Mouse (Mus musculus): ENCODE data around the gene Prss12. TPM values are rescaled to one million over a fixed set of nuclear protein-coding genes. Genes with fewer than 3 reads are reported as not detected.
A peak's percentile ranks its signal among the peaks of the same experiment; 100 is the strongest.

The Prss12 gene
- total RNA-seq, 2 experiments from 2014 or later, result 15.7 to 17.9 TPM

DNA sequence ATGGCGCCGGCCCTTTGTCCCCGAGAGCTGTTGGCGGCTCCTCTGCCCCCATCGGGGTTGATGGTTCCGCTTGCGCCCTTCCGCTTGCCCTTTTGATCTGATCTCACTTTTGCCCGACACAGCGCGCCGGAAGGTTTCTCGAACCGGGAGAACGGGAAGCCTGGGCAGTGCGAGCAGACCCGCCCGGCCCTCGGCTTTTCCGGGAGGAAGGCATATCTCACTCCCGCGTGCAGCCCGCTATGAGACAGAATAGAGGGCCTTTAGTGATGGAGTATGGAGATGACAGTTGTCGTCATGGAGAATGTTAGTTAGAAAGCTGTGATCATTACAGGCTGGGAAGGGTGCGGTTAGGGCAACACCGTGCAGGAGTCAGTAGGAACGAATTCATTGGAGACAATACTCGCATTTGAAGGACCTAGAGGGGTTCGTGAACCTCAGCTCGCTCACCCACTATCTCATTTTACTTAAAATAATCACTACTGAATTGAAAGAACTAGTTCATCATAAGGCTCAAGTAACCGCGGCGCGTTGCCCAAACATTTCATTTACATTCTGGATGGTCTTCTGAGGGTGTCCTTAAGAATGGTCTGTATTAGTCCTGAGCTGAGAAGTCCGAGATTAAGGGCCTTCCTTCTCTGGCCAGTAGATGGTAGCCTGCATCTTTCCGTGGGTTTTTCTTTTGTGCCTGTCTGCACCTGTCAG, 62.1 kb downstream of the Prss12 start:
- H3K27ac ChIP-seq, result peak overlapping the region; percentile 96
- peak overlapping the region; percentile 92 for H3K4me3 ChIP-seq
- intact Hi-C loops (cut with DNase I), result loop anchor here (1.0 to 5.0 kb wide), 3 partner anchors 62 to 137 kb away; partner anchors contain the start of genes Mettl14 and Prss12
- TF ChIP-seq CTCF (IDR thresholded peaks at IDR 0.05), result peak; percentile 32
- DNase-seq (ENCODE audit: extremely low spot score in 1 of 2, low spot score in 2 of 2), result no peak

DNA sequence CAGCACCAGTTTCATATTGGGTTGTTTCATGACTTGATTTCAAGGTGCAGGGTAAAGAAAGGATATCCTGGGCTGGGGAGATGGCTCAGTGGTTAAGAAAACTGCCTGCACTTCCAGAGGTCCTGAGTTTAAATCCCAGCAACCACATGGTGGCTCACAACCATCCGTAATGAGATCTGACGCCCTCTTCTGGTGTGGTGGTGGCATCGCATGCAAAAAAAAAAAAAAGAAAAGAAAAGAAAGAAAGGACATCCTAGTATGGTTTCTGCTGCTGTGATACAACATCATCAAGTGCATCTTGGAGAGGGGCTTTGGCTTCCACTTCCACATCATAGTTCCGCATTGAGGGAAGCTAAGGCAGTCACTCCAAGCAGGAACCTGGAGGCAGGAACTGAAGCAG, 65.1 kb downstream of the Prss12 start:
- TF ChIP-seq CTCF (IDR thresholded peaks at IDR 0.05), result no peak; the same call in 1 of the 2 replicates
- Histone ChIP-seq H3K4me3 (no peak overlapping the region), H3K27ac (no peak overlapping the region)
- DNase-seq (ENCODE audit: extremely low spot score in 1 of 2, low spot score in 2 of 2), result no peak
- intact Hi-C loops (cut with DNase I), result loop anchor here (10.0 kb wide), 1 partner anchor 243 kb away; no protein-coding TSS in a partner anchor

DNA sequence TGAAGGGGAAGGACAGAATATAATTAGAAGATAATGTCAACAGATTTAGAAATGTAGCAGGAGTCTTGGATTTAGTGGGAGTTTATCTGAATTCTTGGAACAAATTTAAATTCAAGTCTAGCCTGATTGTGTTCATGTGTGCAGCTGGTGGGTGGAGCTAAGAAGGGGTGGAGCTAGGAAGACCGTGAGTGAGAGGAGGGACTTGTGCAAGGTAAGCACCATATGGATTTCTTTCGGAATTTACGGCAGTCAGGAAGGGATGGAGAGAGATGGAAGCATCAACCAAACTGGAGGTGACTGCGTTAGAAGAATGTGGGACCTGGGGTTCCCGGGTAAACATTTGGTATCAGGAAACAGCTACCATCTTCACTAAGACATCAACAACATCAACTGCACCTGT, 68.2 kb downstream of the Prss12 start:
- no peak for DNase-seq (ENCODE audit: extremely low spot score in 1 of 2, low spot score in 2 of 2)
- no peak for TF ChIP-seq CTCF (IDR thresholded peaks at IDR 0.05)
- H3K4me3 ChIP-seq, result no peak overlapping the region
- no peak overlapping the region for H3K27ac ChIP-seq
- intact Hi-C loops (cut with DNase I), result loop anchor here (2.0 to 10.0 kb wide), 3 partner anchors 240 to 1072 kb away; no protein-coding TSS in a partner anchor

DNA sequence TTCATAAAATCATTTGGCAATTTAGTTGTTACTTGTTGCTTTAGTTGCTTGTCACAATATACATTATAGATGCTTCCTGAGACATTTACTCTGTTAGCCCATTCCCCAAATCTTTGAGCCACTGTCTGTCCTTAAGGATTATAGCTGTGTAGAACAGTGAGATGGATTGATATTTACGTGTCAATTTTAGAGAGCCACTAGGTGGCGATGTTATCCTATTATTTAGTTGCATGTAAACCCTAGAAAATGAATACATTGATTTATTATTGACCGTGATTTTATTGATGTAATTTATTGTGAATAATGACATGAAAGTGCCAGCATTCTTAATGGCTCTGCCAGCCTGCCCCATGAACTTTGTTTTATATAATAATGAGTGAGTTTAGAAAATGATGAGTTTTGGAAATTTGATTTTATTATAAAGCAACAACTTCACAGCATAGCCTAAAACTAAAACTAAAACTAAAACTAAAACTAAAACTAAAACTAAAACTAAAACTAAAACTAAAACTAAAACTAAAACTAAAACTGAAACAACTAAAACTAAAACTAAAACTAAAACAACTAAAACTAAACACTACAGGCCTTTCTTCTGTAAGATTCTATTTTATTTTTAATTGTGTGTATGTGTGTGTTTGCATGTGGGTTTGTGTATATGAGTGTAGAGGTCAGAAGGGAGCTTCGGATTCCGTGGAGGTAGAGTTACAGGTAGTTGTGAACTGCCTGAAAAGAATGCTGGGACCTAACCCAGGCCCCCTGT, 69.1 kb downstream of the Prss12 start:
- DNase-seq (ENCODE audit: extremely low spot score in 1 of 2, low spot score in 2 of 2), result peak; percentile 26 to 35
- TF ChIP-seq CTCF (IDR thresholded peaks at IDR 0.05), result peak; percentile 81
- intact Hi-C loops (cut with DNase I), result loop anchor here (1.0 to 10.0 kb wide), 4 partner anchors 239 to 1071 kb away; no protein-coding TSS in a partner anchor

DNA sequence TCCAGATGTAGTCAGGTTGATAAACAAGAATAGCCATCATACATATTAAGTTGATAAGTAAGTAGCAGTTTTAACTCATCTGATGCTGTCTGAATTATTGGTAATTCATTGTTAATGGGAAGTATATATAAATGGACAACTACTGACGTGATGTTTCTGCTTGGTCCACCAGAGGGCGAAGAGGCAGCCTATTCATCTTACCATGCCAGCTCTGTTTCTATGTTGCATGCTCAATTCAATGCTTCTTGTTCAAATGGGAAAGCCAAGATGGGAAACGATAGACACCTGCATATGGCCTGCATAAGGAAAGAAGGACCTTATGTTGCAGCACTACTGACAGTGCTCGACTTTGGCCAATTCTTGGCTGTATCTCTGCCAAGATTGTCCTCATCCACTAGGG, 70.1 kb downstream of the Prss12 start:
- no peak overlapping the region for H3K27ac ChIP-seq
- peak; percentile 78 for TF ChIP-seq CTCF (IDR thresholded peaks at IDR 0.05)
- DNase-seq (ENCODE audit: extremely low spot score in 1 of 2, low spot score in 2 of 2), result peak; percentile 39 to 44
- intact Hi-C loops (cut with DNase I), result loop anchor here (1.0 to 10.0 kb wide), 3 partner anchors 238 to 759 kb away; no protein-coding TSS in a partner anchor
- no peak overlapping the region for H3K4me3 ChIP-seq

More for the DNA sequence above, 69.1 kb downstream of the Prss12 start:
- Histone ChIP-seq H3K27ac (no peak overlapping the region), H3K4me3 (no peak overlapping the region)

DNA sequence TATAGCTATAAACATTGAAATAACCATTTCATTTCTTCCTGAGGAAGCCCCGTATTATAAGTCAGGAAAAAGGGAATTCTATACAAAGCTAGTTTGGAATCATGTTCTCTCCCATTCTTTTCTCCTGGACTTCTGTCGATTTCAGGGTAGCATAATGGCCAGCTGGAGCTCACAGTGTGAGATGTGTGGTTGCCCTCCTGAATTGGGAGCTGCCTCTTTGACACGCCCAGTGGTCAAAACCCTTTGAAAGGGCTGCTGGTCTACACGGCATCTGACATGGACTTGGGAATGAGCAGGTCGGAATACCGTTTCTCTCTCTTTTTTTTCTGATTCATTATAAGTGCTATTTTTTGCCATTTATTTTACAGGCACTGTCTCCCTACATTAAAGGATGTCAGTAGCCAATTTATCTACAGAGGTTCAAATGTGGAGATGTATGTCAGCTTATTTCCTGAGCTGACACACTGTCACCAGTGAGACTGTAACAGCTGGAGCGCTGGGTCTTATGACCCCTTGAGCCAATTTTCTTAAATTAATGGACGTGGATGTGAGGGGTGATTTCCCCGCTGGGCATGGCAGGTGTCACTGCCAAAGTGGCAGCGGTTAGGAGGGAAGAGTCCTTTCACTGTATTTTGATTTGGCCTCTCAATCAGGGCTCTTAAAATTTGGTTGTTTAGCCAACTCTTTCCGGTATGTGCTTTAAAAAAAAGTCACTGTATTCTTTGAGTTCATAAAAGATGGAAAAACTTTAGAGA, 79.8 kb downstream of the Prss12 start:
- intact Hi-C loops (cut with DNase I), result no loop called here
- Histone ChIP-seq H3K4me3 (no peak overlapping the region), H3K27ac (no peak overlapping the region)
- TF ChIP-seq CTCF (IDR thresholded peaks at IDR 0.05), result no peak
- no peak for DNase-seq (ENCODE audit: extremely low spot score in 1 of 2, low spot score in 2 of 2)

DNA sequence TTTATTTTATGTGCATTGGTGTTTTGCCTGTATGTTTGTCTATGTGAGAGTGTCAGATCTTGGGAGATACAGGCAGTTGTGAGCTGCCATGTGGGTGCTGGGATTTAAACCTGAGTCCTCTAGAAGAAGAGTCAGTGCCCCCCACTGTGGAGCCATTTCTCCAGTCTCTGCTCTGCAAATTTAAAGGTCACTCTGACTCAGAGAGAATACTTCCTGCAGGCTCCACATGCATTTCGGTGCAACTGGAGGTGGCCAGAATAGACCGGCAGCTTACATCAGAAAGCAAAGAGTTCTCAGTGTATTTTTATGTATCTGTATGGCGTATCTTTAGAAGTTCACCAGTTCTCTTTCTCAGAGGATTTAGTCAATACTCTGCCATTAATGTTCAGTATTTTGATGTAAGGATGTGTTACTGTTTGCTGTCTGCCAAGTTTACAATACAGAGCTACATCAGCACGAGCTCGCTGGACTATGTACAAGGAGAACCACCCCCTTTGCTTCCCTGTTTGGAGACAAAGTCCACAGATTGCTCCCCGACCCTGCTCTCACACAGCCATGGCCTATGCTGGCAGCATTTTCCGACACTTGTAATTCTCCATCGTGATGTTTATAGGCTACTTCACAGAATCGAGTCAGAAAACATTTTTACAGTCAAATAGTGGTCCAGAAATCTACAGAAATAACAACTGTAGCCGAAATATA, 81.2 kb downstream of the Prss12 start:
- H3K27ac ChIP-seq, result no peak overlapping the region
- no peak for TF ChIP-seq CTCF (IDR thresholded peaks at IDR 0.05)
- intact Hi-C loops (cut with DNase I), result no loop called here

DNA sequence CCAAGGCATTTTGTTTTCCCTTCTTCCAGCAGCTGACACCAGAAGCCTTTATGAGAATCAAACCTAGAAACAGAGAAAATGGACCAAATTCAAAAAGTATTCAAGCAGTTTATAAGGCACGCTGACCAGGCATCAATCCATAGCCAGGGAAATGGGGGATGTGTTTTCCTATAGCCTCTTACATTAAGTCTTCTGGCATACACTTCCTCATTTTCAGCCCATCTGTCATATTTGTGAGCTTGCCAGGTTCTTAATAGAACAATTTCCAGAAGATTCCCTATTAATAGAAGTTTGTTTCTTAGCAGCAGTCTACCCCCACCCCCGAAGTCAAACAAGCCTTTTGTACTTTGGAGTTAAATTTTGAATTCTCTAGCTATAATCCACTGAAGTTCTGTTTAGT, 84.4 kb downstream of the Prss12 start:
- no peak for TF ChIP-seq CTCF (IDR thresholded peaks at IDR 0.05)
- no peak for DNase-seq (ENCODE audit: extremely low spot score in 1 of 2, low spot score in 2 of 2)
- Histone ChIP-seq H3K27ac (no peak overlapping the region), H3K4me3 (no peak overlapping the region)
- intact Hi-C loops (cut with DNase I), result no loop called here

More for the DNA sequence above, 81.2 kb downstream of the Prss12 start:
- no peak for DNase-seq (ENCODE audit: extremely low spot score in 1 of 2, low spot score in 2 of 2)
- no peak overlapping the region for H3K4me3 ChIP-seq

DNA sequence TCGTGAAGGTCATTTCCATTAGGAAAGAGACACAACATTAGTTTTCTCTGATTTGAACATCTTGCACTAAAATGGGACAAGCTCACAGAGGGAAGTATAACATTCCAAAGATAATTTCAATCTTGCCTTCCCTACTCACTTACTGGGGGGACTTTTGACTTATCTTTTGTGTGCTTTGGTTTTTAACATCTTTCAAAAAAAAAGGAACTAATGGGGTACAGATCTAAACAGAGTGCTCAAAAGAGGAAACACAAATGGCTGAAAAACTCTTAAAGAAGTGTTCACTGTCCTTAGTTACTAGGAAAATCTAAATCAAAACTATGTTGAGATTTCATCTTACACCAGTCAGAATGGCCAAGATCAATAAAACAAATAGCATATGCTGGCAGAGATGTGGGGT, 90.6 kb downstream of the Prss12 start:
- DNase-seq (ENCODE audit: extremely low spot score in 1 of 2, low spot score in 2 of 2), result no peak
- no peak overlapping the region for H3K27ac ChIP-seq
- H3K4me3 ChIP-seq, result no peak overlapping the region
- intact Hi-C loops (cut with DNase I), result no loop called here
- TF ChIP-seq CTCF (IDR thresholded peaks at IDR 0.05), result no peak

DNA sequence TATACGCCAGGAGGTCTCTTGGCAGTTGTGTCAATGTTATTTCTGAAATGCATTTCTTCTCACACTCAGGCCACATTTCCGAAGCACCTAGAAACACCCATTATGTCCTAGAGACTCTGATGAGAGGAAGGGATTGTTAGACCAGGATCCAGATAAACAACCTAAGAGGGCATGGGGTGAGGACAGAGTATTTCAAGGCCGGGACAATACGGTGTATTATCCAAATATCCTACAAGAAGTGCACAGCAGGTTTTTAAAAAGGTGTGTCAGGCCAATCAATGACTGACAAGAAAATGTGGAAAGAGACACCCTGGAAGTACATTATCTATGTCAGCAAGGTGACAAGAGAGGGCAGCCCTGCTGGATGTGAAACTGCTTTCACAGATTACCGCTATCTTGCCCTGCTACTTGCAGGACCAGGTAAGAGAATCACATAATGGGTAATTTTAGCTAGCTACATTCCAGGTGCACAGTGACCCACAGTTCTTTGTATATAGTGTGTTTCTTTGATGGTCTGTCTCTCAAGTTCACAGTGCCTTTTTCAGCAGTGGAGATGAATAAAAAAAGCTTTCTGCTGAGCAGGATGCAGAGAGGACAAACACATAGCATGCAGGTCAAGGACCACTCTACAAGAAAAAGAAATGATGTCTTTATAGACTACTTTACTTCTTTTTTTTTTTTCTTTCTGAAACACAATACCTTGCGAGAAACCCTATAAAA, 97.0 kb downstream of the Prss12 start:
- intact Hi-C loops (cut with DNase I), result no loop called here

More for the DNA sequence above, 97.0 kb downstream of the Prss12 start:
- DNase-seq (ENCODE audit: extremely low spot score in 1 of 2, low spot score in 2 of 2), result no peak
- Histone ChIP-seq H3K4me3 (no peak overlapping the region), H3K27ac (no peak overlapping the region)
- no peak for TF ChIP-seq CTCF (IDR thresholded peaks at IDR 0.05)
